ENCODE assay signal across 8 mouse cellular contexts in genomic region chr5:122511405-122511804, GRCm38 (mm10). TPM values are rescaled to one million over a fixed set of nuclear protein-coding genes. Genes with fewer than 3 reads are reported as not detected.
DNase-seq lines count a peak whose midpoint lies in the region; ATAC-seq and TF ChIP-seq lines count a peak whose summit lies in the region.

No protein-coding gene starts in this region.

- H3K4me3 ChIP-seq in kidney, embryonic 14.5 days (ENCODE audit: low read length) = no peak overlapping the region
- peak overlapping the region; percentile 59 for H3K4me3 ChIP-seq in E14TG2a.4 (replicated peaks; ENCODE audit: low read length)
- H3K4me3 ChIP-seq in intestine, embryonic 16.5 days (ENCODE audit: low read length) = no peak overlapping the region

- H3K9me3 ChIP-seq in kidney, embryonic 14.5 days (ENCODE audit: control insufficient read depth, low read length) = peaks cover 3% of the 10 kb centered on the region; the same call in 1 of the 2 replicates
- peaks cover 7% of the 10 kb centered on the region for H3K9me3 ChIP-seq in E14TG2a.4 (ENCODE audit: low read length)
- no peaks in the 10 kb centered on the region for H3K9me3 ChIP-seq in intestine, embryonic 16.5 days (ENCODE audit: control insufficient read depth, low read length)

- H3K36me3 ChIP-seq in kidney, embryonic 14.5 days (ENCODE audit: control insufficient read depth, insufficient read depth, low read length) = no peaks in the 10 kb centered on the region
- no peaks in the 10 kb centered on the region for H3K36me3 ChIP-seq in E14TG2a.4 (ENCODE audit: insufficient read depth, low read length)
- H3K36me3 ChIP-seq in intestine, embryonic 16.5 days (ENCODE audit: control insufficient read depth, insufficient read depth, low read length) = no peaks in the 10 kb centered on the region

- no peak overlapping the region for H3K4me2 ChIP-seq in kidney, embryonic 14.5 days (replicated peaks; ENCODE audit: low read depth, low read length)
- peak overlapping the region; percentile 26 for H3K4me2 ChIP-seq in intestine, embryonic 16.5 days (ENCODE audit: low read depth, low read length)

- peak; percentile 32; the same call in 1 of the 2 replicates for ATAC-seq in kidney, embryonic 14.5 days (ENCODE audit: low FRiP score, low TSS enrichment)
- ATAC-seq in intestine, embryonic 16.5 days = peak; percentile 32
- no peak for ATAC-seq in activated CD4-positive, CD25-positive, alpha-beta regulatory T cell, adult 4 months

- H3K27ac ChIP-seq in kidney, embryonic 14.5 days (ENCODE audit: low read depth, low read length) = no peak overlapping the region; the same call in 1 of the 2 replicates
- peak overlapping the region; percentile 75 for H3K27ac ChIP-seq in intestine, embryonic 16.5 days (ENCODE audit: low read length)

- no peak for DNase-seq in kidney, postnatal 14 days
- peak; percentile 30 for DNase-seq in adipocyte (ENCODE audit: low spot score)
- DNase-seq in urinary bladder, adult 2 months (ENCODE audit: low spot score) = no peak
- DNase-seq in kidney, adult 8-10 months = no peak

- peaks cover 35% of the 10 kb centered on the region for H3K4me1 ChIP-seq in kidney, embryonic 14.5 days (ENCODE audit: control insufficient read depth, insufficient read depth, low read length)
- H3K4me1 ChIP-seq in E14TG2a.4 (replicated peaks; ENCODE audit: low read depth, low read length) = peaks cover 70% of the 10 kb centered on the region
- H3K4me1 ChIP-seq in intestine, embryonic 16.5 days (ENCODE audit: control insufficient read depth, insufficient read depth, low read length) = peaks cover 29% of the 10 kb centered on the region

- no peak for TF ChIP-seq CTCF in E14TG2a.4 (conservative IDR thresholded peaks at IDR 0.05; ENCODE audit: low read length)

- no peak overlapping the region for H3K9ac ChIP-seq in kidney, embryonic 14.5 days (ENCODE audit: low read depth, low read length)
- peak overlapping the region; percentile 58 for H3K9ac ChIP-seq in intestine, embryonic 16.5 days (ENCODE audit: low read depth, low read length)

- 41% methylated on average over 9 of the region's 9 CpGs for WGBS in kidney, embryonic 14.5 days
- 26% methylated on average over 9 of the region's 9 CpGs for WGBS in intestine, embryonic 16.5 days

- H3K27me3 ChIP-seq in kidney, embryonic 14.5 days (ENCODE audit: control insufficient read depth, insufficient read depth, low read length) = no peaks in the 10 kb centered on the region
- no peaks in the 10 kb centered on the region for H3K27me3 ChIP-seq in E14TG2a.4 (ENCODE audit: insufficient read depth, low read length)
- no peaks in the 10 kb centered on the region for H3K27me3 ChIP-seq in intestine, embryonic 16.5 days (replicated peaks; ENCODE audit: control insufficient read depth, insufficient read depth, low read length)

RNA-seq across cellular contexts. Expression of gene Atp2a2, which starts 9.4 kb away (rescaled TPM):
- 30.3 and 53.2 TPM in 2 replicates for polyA plus RNA-seq in kidney, embryonic 14.5 days (2014; fragmentation: Nextera tagmentation; extraction: Ambion mirVana)
- 20.4 and 27.2 TPM in 2 replicates for polyA plus RNA-seq in intestine, embryonic 16.5 days (2015; fragmentation: Nextera tagmentation; extraction: Ambion mirVana)
- 339 and 500 TPM in 2 replicates for polyA plus RNA-seq in urinary bladder, adult 2 months (2012; rRNA removed)
- 10 to 100 TPM; 14.0 to 17.6 TPM for polyA plus RNA-seq in activated CD4-positive, CD25-positive, alpha-beta regulatory T cell, adult 4 months (2017; shearing (Covaris generic))
